Mouse (Mus musculus) brown adipose tissue, adult 24 weeks (tissue): ENCODE results near the gene Gm281. TPM values are rescaled to one million over a fixed set of nuclear protein-coding genes. Genes with fewer than 3 reads are reported as not detected.

Experiments used
- H3K27ac ChIP-seq: fragments of 200-500 bp; replicated peaks from 2 replicates; pipeline ENCODE4 v1.5.1; 2012; ENCODE audit warnings: low read depth, mild to moderate bottlenecking, low read length
- H3K4me1 ChIP-seq: fragments of 200-500 bp; 2 replicates; pipeline ENCODE4 v1.6.1; 2012; ENCODE audit warnings: low read length, mixed read lengths; ENCODE audit not compliant: control insufficient read depth, insufficient read depth, insufficient read length
- H3K4me3 ChIP-seq: fragments of 200-500 bp; 2 replicates; pipeline ENCODE4 v1.5.1; 2012; ENCODE audit warnings: low read depth, mild to moderate bottlenecking, low read length, moderate library complexity; ENCODE audit not compliant: insufficient read depth
- polyA plus RNA-seq: library from polyadenylated mRNA; stranded (reverse); fragments of >200 nt; gene quantifications from 2 replicates; pipeline ENCODE4 v1.2.4, GENCODE M21; 2012; ENCODE audit not compliant: missing spikeins, insufficient read depth, insufficient read length

The Gm281 gene
- polyA plus RNA-seq, 1 experiment = not detected

GRCm38 (mm10) chr14:13915207-13915606 is 929 bp upstream of the Gm281 start:
- no peak overlapping the region for H3K4me3 ChIP-seq
- H3K4me1 ChIP-seq = no peaks in the 10 kb centered on the region
- H3K27ac ChIP-seq = no peak overlapping the region

- H3K4me3 ChIP-seq = no peak overlapping the region
- H3K4me1 ChIP-seq = no peaks in the 10 kb centered on the region
- no peak overlapping the region for H3K27ac ChIP-seq
Measured at GRCm38 (mm10) chr14:13910148-13910547, 4.1 kb downstream of the Gm281 start.

GRCm38 (mm10) chr14:13907145-13907544 is 7.1 kb downstream of the Gm281 start:
- Histone ChIP-seq H3K4me1 (no peaks in the 10 kb centered on the region), H3K27ac (no peak overlapping the region), H3K4me3 (no peak overlapping the region)

- no peak overlapping the region for H3K4me3 ChIP-seq
- no peak overlapping the region for H3K27ac ChIP-seq
- no peaks in the 10 kb centered on the region for H3K4me1 ChIP-seq
Measured at GRCm38 (mm10) chr14:13906461-13906860, 7.8 kb downstream of the Gm281 start.

GRCm38 (mm10) chr14:13901611-13902067 is 12.6 kb downstream of the Gm281 start:
- no peaks in the 10 kb centered on the region for H3K4me1 ChIP-seq

GRCm38 (mm10) chr14:13895198-13895597 is 19.1 kb downstream of the Gm281 start:
- Histone ChIP-seq H3K4me3 (no peak overlapping the region), H3K27ac (no peak overlapping the region), H3K4me1 (no peaks in the 10 kb centered on the region)

More at GRCm38 (mm10) chr14:13901611-13902067, 12.6 kb downstream of the Gm281 start:
- Histone ChIP-seq H3K27ac (no peak overlapping the region), H3K4me3 (peak overlapping the region; percentile 67)

- H3K4me1 ChIP-seq = no peaks in the 10 kb centered on the region
- no peak overlapping the region for H3K4me3 ChIP-seq
- no peak overlapping the region for H3K27ac ChIP-seq
Measured at GRCm38 (mm10) chr14:13893748-13894147, 20.5 kb downstream of the Gm281 start.

GRCm38 (mm10) chr14:13861416-13861815 is 52.9 kb downstream of the Gm281 start:
- Histone ChIP-seq H3K4me1 (no peaks in the 10 kb centered on the region), H3K27ac (no peak overlapping the region), H3K4me3 (no peak overlapping the region)

GRCm38 (mm10) chr14:13812801-13813479 is 101.3 kb downstream of the Gm281 start:
- Histone ChIP-seq H3K4me3 (no peak overlapping the region), H3K27ac (no peak overlapping the region), H3K4me1 (no peaks in the 10 kb centered on the region)

- H3K4me3 ChIP-seq = no peak overlapping the region
- H3K27ac ChIP-seq = no peak overlapping the region
- no peaks in the 10 kb centered on the region for H3K4me1 ChIP-seq
Measured at GRCm38 (mm10) chr14:13790446-13790845, 123.8 kb downstream of the Gm281 start.

GRCm38 (mm10) chr14:13790001-13790400 is 124.3 kb downstream of the Gm281 start:
- Histone ChIP-seq H3K4me3 (no peak overlapping the region), H3K4me1 (no peaks in the 10 kb centered on the region), H3K27ac (no peak overlapping the region)

GRCm38 (mm10) chr14:13782970-13783369 is 131.3 kb downstream of the Gm281 start:
- no peaks in the 10 kb centered on the region for H3K4me1 ChIP-seq
- H3K4me3 ChIP-seq = no peak overlapping the region
- H3K27ac ChIP-seq = no peak overlapping the region

GRCm38 (mm10) chr14:13778383-13778782 is 135.9 kb downstream of the Gm281 start:
- no peak overlapping the region for H3K27ac ChIP-seq
- no peak overlapping the region for H3K4me3 ChIP-seq
- H3K4me1 ChIP-seq = no peaks in the 10 kb centered on the region

GRCm38 (mm10) chr14:13771163-13771562 is 143.1 kb downstream of the Gm281 start:
- Histone ChIP-seq H3K4me3 (no peak overlapping the region), H3K4me1 (no peaks in the 10 kb centered on the region), H3K27ac (no peak overlapping the region)

GRCm38 (mm10) chr14:13770686-13771085 is 143.6 kb downstream of the Gm281 start:
- H3K27ac ChIP-seq = no peak overlapping the region
- no peaks in the 10 kb centered on the region for H3K4me1 ChIP-seq
- no peak overlapping the region for H3K4me3 ChIP-seq
